Mouse (Mus musculus) CD4-positive helper T cell, adult 2 months (primary cell): ENCODE results near the gene Gm10697.
"Not testable (repeated sequence)": the region's sequence is repeated elsewhere in the genome, so short reads cannot be mapped to it uniquely, and the experiment has no call there.

Experiments used
- DNase-seq: peaks from one replicate; pipeline ENCODE4 v3.0.0-alpha.2; 2012; ENCODE audit warnings: low read depth, missing footprints, low spot score

Gm10697 gene

GRCm38 (mm10) chr3:94072544-94072943, at the start of gene Gm10697:
Gm10697 (minus strand) TSS chr3:94072644.
- not testable (repeated sequence) for DNase-seq

- not testable (repeated sequence) for DNase-seq
These were observed 42.6 kb upstream of the Gm10697 start for GRCm38 (mm10) chr3:94115071-94115470.

- not testable (repeated sequence) for DNase-seq
These were observed 17.7 kb downstream of the Gm10697 start, which contains the start of gene Gm9125 for GRCm38 (mm10) chr3:94054785-94055184. Gm9125 (minus strand) TSS chr3:94054885.

DNA sequence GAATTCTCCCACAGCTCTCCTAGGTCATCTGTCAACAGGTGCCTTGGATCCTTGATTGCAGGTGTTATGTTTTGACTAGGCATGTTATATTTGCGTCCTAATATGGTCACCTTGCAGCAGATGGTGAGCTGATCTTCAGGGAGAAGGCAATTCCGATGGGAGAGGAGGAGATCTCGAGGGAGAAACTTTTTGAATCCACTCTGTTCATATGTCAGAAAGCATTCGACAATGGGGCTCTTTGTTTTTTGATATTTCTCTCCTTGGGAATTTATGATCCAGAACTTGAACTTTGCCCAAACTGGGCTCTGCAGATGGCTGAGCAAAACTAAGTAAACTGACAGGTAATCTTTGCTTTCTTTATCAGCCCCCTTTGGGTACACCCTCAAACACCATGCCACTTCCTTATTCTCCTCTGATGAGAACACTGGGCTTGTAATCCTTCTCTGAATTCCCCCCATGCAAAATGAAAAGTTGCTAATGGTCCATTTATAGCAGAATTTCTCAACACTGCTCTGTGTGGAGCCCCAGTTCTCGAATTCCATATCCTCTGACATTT, 22.8 kb downstream of the Gm10697 start:
- not testable (repeated sequence) for DNase-seq

DNA sequence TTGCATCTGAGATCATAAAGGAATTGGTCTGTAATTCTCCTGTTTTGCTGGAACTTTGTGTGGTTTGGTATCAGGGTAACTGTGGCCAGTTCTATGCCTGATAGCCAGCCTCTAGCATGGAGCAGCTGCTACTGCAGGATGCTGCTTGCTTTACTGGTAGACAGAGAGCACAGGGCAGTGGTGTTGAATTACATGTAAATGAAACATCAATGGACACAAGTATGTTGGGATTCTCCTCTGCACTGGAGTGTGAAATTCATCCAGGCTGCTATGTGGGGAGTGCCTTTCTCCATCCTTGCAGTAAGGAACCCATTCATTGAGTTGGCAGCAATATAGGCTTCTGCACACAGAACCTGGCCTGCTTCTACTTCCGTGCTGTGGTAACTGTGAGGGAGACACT, 34.2 kb downstream of the Gm10697 start:
- not testable (repeated sequence) for DNase-seq

- not testable (repeated sequence) for DNase-seq
These were observed 38.0 kb downstream of the Gm10697 start for GRCm38 (mm10) chr3:94034400-94034799.
